In the genomic region with DNA sequence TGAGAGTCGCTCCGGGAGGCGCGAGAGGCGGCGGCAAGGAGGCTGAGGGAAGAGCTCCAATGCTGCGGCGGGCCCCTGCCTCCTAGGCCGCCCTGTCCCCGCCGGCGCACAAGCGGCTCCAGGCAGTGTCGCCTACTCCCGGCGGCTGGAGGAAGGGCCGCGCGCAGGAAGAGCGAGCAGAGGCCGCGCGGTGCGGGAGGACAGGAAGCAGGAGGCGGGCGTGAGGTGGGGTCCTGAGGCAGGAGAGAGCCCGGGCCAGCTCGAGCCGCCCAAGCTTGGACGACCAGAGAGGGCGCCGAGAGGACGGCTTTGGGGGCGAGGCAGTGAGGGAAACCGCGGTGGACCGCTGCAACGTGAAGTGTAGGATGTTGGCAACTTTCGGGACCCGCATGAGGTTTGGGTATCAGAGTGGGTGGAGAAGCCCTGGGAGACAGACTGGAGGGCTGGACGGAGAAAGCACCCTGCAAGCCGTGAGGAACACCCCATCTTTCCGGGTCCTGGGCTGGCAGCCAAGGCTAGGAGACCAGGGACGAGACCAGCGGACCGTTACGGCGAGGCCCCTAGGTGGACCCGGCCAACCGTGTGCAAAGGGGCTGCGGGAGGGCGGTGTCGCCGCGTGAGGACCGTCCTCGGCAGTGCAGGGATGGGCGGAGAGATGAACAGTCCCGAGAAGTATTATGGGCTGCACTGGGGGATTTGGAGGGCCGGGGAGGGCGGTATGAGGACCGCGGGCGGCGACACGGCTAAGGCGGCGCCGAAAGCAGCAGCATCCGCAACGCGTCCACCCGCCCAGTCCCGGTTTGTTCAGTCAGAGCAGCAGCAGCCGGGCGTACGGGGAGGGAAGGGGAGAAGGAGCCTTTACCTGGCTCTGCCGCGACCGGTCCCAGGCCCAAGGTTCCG, we compare ENCODE assay signal across 8 mouse cellular contexts. TPM values are rescaled to one million over a fixed set of nuclear protein-coding genes. Genes with fewer than 3 reads are reported as not detected.
A peak's percentile ranks its signal among the peaks of the same experiment; 100 is the strongest.
DNase-seq lines count a peak whose midpoint lies in the region; ATAC-seq and TF ChIP-seq lines count a peak whose summit lies in the region.

No protein-coding gene starts in this region.

- H3K4me2 ChIP-seq in embryonic facial prominence, embryonic 15.5 days (replicated peaks), result peak overlapping the region; percentile 87
- peak overlapping the region; percentile 86 for H3K4me2 ChIP-seq in heart, embryonic 11.5 days
- peak overlapping the region; percentile 95 for H3K4me2 ChIP-seq in kidney, embryonic 16.5 days (replicated peaks; ENCODE audit: low read depth, low read length)
- peak overlapping the region; percentile 84 for H3K4me2 ChIP-seq in neural tube, embryonic 15.5 days

- peak overlapping the region; percentile 83 for H3K9ac ChIP-seq in embryonic facial prominence, embryonic 15.5 days
- H3K9ac ChIP-seq in heart, embryonic 11.5 days (ENCODE audit: low read depth, low read length), result peak overlapping the region; percentile 90
- peak overlapping the region; percentile 82 for H3K9ac ChIP-seq in kidney, embryonic 16.5 days (replicated peaks; ENCODE audit: low read length)
- peak overlapping the region; percentile 94 for H3K9ac ChIP-seq in neural tube, embryonic 15.5 days (replicated peaks)

- H3K27me3 ChIP-seq in embryonic facial prominence, embryonic 15.5 days, result no peaks in the 10 kb centered on the region
- H3K27me3 ChIP-seq in heart, embryonic 11.5 days (ENCODE audit: control insufficient read depth, insufficient read depth, low read length), result no peaks in the 10 kb centered on the region
- H3K27me3 ChIP-seq in kidney, embryonic 16.5 days (ENCODE audit: insufficient read depth, low read length), result no peaks in the 10 kb centered on the region
- no peaks in the 10 kb centered on the region for H3K27me3 ChIP-seq in neural tube, embryonic 15.5 days (replicated peaks)
- H3K27me3 ChIP-seq in thymus, adult 2 months (ENCODE audit: control insufficient read depth, insufficient read depth, low read length), result no peaks in the 10 kb centered on the region

- peak; percentile 42 to 43 for DNase-seq in adrenal gland, postnatal 4 days (ENCODE audit: low spot score in 2 of 2)
- DNase-seq in lung, adult 2 months, result no peak
- DNase-seq in thymus, adult 2 months, result peak; percentile 66

- TF ChIP-seq POLR2A in lung, adult 2 months (IDR thresholded peaks at IDR 0.05; ENCODE audit: borderline replicate concordance, extremely low read depth, low read depth, low read length), result peak; percentile 5; the same call in 1 of the 2 replicates
- TF ChIP-seq POLR2A in thymus, adult 2 months (IDR thresholded peaks at IDR 0.05; ENCODE audit: control insufficient read depth, extremely low read depth, insufficient read depth, low read length, poor library complexity), result no peak

- H3K4me1 ChIP-seq in embryonic facial prominence, embryonic 15.5 days, result peaks cover 42% of the 10 kb centered on the region
- peaks cover 36% of the 10 kb centered on the region for H3K4me1 ChIP-seq in heart, embryonic 11.5 days (ENCODE audit: control insufficient read depth, insufficient read depth, low read length)
- peaks cover 41% of the 10 kb centered on the region for H3K4me1 ChIP-seq in kidney, embryonic 16.5 days (ENCODE audit: insufficient read depth, low read length)
- H3K4me1 ChIP-seq in lung, adult 2 months (ENCODE audit: control insufficient read depth, insufficient read depth, low read length), result peaks cover 22% of the 10 kb centered on the region
- peaks cover 42% of the 10 kb centered on the region for H3K4me1 ChIP-seq in neural tube, embryonic 15.5 days
- peaks cover 16% of the 10 kb centered on the region for H3K4me1 ChIP-seq in thymus, adult 2 months (replicated peaks; ENCODE audit: control insufficient read depth, insufficient read depth, low read length)

- peak; percentile 27 for ATAC-seq in CD4-positive, CD25-positive, alpha-beta regulatory T cell, adult 4 months
- ATAC-seq in embryonic facial prominence, embryonic 15.5 days (ENCODE audit: insufficient number of reproducible peaks, low FRiP score, low TSS enrichment, low read depth), result peak; percentile 48
- ATAC-seq in heart, embryonic 11.5 days (replicated peaks; ENCODE audit: insufficient number of reproducible peaks, low FRiP score, low TSS enrichment), result peak; percentile 43
- peak; percentile 64 for ATAC-seq in kidney, embryonic 16.5 days (ENCODE audit: low FRiP score, low TSS enrichment)
- ATAC-seq in neural tube, embryonic 15.5 days (ENCODE audit: low FRiP score), result peak; percentile 42

- H3K27ac ChIP-seq in embryonic facial prominence, embryonic 15.5 days (replicated peaks), result peak overlapping the region; percentile 98
- H3K27ac ChIP-seq in heart, embryonic 11.5 days (ENCODE audit: low read depth, low read length), result peak overlapping the region; percentile 95
- peak overlapping the region; percentile 96 for H3K27ac ChIP-seq in kidney, embryonic 16.5 days (ENCODE audit: low read length)
- peak overlapping the region; percentile 94 for H3K27ac ChIP-seq in neural tube, embryonic 15.5 days (replicated peaks)
- peak overlapping the region; percentile 37 for H3K27ac ChIP-seq in thymus, adult 2 months (ENCODE audit: control insufficient read depth, insufficient read depth, low read length)

- 1% methylated on average over 80 of the region's 81 CpGs for WGBS in embryonic facial prominence, embryonic 15.5 days
- under 1% methylated on average over 80 of the region's 81 CpGs for WGBS in heart, embryonic 11.5 days (ENCODE audit: insufficient replicate concordance)
- under 1% methylated on average over 81 of the region's 81 CpGs for WGBS in kidney, embryonic 16.5 days
- WGBS in lung, adult 2 months, result under 1% methylated on average over 80 of the region's 81 CpGs
- WGBS in neural tube, embryonic 15.5 days, result 0% methylated on average over 77 of the region's 81 CpGs
- WGBS in thymus, adult 2 months, result under 1% methylated on average over 81 of the region's 81 CpGs

- H3K4me3 ChIP-seq in embryonic facial prominence, embryonic 15.5 days (replicated peaks), result peak overlapping the region; percentile 78
- H3K4me3 ChIP-seq in heart, embryonic 11.5 days (ENCODE audit: low read depth, low read length), result peak overlapping the region; percentile 89
- peak overlapping the region; percentile 63 for H3K4me3 ChIP-seq in kidney, embryonic 16.5 days (ENCODE audit: low read length)
- peak overlapping the region; percentile 91 for H3K4me3 ChIP-seq in lung, adult 2 months (replicated peaks; ENCODE audit: extremely low read depth, low read depth, low read length)
- peak overlapping the region; percentile 67 for H3K4me3 ChIP-seq in neural tube, embryonic 15.5 days (replicated peaks)
- H3K4me3 ChIP-seq in thymus, adult 2 months (ENCODE audit: control insufficient read depth, insufficient read depth, low read length), result peak overlapping the region; percentile 75

- no peaks in the 10 kb centered on the region for H3K9me3 ChIP-seq in embryonic facial prominence, embryonic 15.5 days (replicated peaks)
- H3K9me3 ChIP-seq in heart, embryonic 11.5 days (replicated peaks; ENCODE audit: control insufficient read depth, low read length), result no peaks in the 10 kb centered on the region
- no peaks in the 10 kb centered on the region for H3K9me3 ChIP-seq in kidney, embryonic 16.5 days (ENCODE audit: low read length)
- no peaks in the 10 kb centered on the region for H3K9me3 ChIP-seq in neural tube, embryonic 15.5 days (replicated peaks)

- no peaks in the 10 kb centered on the region for H3K36me3 ChIP-seq in embryonic facial prominence, embryonic 15.5 days
- H3K36me3 ChIP-seq in heart, embryonic 11.5 days (ENCODE audit: control insufficient read depth, insufficient read depth, low read length), result no peaks in the 10 kb centered on the region
- no peaks in the 10 kb centered on the region for H3K36me3 ChIP-seq in kidney, embryonic 16.5 days (ENCODE audit: insufficient read depth, low read length)
- no peaks in the 10 kb centered on the region for H3K36me3 ChIP-seq in neural tube, embryonic 15.5 days
- H3K36me3 ChIP-seq in thymus, adult 2 months (ENCODE audit: control insufficient read depth, insufficient read depth, low read length), result no peaks in the 10 kb centered on the region

- TF ChIP-seq CTCF in lung, adult 2 months (IDR thresholded peaks at IDR 0.05; ENCODE audit: insufficient read depth, low read length), result no peak
- TF ChIP-seq CTCF in thymus, adult 2 months (IDR thresholded peaks at IDR 0.05; ENCODE audit: borderline replicate concordance, control insufficient read depth, extremely low read depth, insufficient read depth, low read length, poor library complexity), result peak; percentile 11; the same call in 1 of the 2 replicates

RNA-seq across cellular contexts. Expression of a gene that starts 0.5 kb away (rescaled TPM):
- polyA plus RNA-seq in CD4-positive, CD25-positive, alpha-beta regulatory T cell, adult 4 months (2017; shearing (Covaris generic)), result 10 to 100 TPM; 25.0 to 31.5 TPM
- 10 to 100 TPM; 40.3 to 42.2 TPM for total RNA-seq in adrenal gland, postnatal 4 days (2021)
- 17.9 and 18.0 TPM in 2 replicates for polyA plus RNA-seq in embryonic facial prominence, embryonic 15.5 days (2015; fragmentation: Nextera tagmentation; extraction: Ambion mirVana)
- 19.4 and 23.3 TPM in 2 replicates for polyA plus RNA-seq in heart, embryonic 11.5 days (2014; fragmentation: Nextera tagmentation; extraction: Ambion mirVana)
- polyA plus RNA-seq in kidney, embryonic 16.5 days (2015; fragmentation: Nextera tagmentation; extraction: Ambion mirVana), result 11.5 and 18.1 TPM in 2 replicates
- 25.6 and 34.8 TPM in 2 replicates for polyA plus RNA-seq in lung, adult 2 months (2012; rRNA removed)
- polyA plus RNA-seq in neural tube, embryonic 15.5 days (2015; fragmentation: Nextera tagmentation; extraction: Ambion mirVana), result 23.2 and 27.2 TPM in 2 replicates
- 28.3 and 37.6 TPM in 2 replicates for polyA plus RNA-seq in thymus, adult 2 months (2012; rRNA removed)

RNA-seq across cellular contexts. Expression of a gene that starts 1.1 kb away (rescaled TPM):
- under 1 TPM; 0.24 to 0.73 TPM for polyA plus RNA-seq in CD4-positive, CD25-positive, alpha-beta regulatory T cell, adult 4 months (2017; shearing (Covaris generic))
- total RNA-seq in adrenal gland, postnatal 4 days (2021), result 1 to 10 TPM; 1.4 to 1.5 TPM
- 2.2 and 2.4 TPM in 2 replicates for polyA plus RNA-seq in embryonic facial prominence, embryonic 15.5 days (2015; fragmentation: Nextera tagmentation; extraction: Ambion mirVana)
- 3.2 and 3.4 TPM in 2 replicates for polyA plus RNA-seq in heart, embryonic 11.5 days (2014; fragmentation: Nextera tagmentation; extraction: Ambion mirVana)
- 2.1 and 2.6 TPM in 2 replicates for polyA plus RNA-seq in kidney, embryonic 16.5 days (2015; fragmentation: Nextera tagmentation; extraction: Ambion mirVana)
- 0.20 and 0.38 TPM in 2 replicates for polyA plus RNA-seq in lung, adult 2 months (2012; rRNA removed)
- polyA plus RNA-seq in neural tube, embryonic 15.5 days (2015; fragmentation: Nextera tagmentation; extraction: Ambion mirVana), result 1.2 and 1.8 TPM in 2 replicates
- 1.8 and 1.9 TPM in 2 replicates for polyA plus RNA-seq in thymus, adult 2 months (2012; rRNA removed)

Comparison
In these comparisons a context has a peak if more than half of its experiments do, and no peak if none do; other contexts are left out.
1. H3K27ac ChIP-seq: peak in every context shown above with its lines; median percentile 98 in embryonic facial prominence, embryonic 15.5 days; 96 in kidney, embryonic 16.5 days; 95 in heart, embryonic 11.5 days; 94 in neural tube, embryonic 15.5 days; 37 in thymus, adult 2 months.